Comparison of ENCODE assay signal across 7 mouse cellular contexts in genomic region chr19:29683844-29684540, GRCm38 (mm10). TPM values are rescaled to one million over a fixed set of nuclear protein-coding genes. Genes with fewer than 3 reads are reported as not detected.
DNase-seq lines count a peak whose midpoint lies in the region; ATAC-seq and TF ChIP-seq lines count a peak whose summit lies in the region.

No protein-coding gene starts in this region.

- ATAC-seq in Patski: peak; percentile 57
- peak; percentile 57; the same call in 1 of the 2 replicates for ATAC-seq in forebrain, embryonic 12.5 days (ENCODE audit: low FRiP score)
- ATAC-seq in megakaryocyte-erythroid progenitor cell, adult 5-6 weeks (replicated peaks; ENCODE audit: low FRiP score, low TSS enrichment, poor library complexity, severe bottlenecking): peak; percentile 87

- TF ChIP-seq CTCF in Patski (IDR thresholded peaks at IDR 0.05): peak; percentile 76

- no peaks in the 10 kb centered on the region for H3K4me1 ChIP-seq in forebrain, embryonic 12.5 days
- no peaks in the 10 kb centered on the region for H3K4me1 ChIP-seq in hindbrain, embryonic 10.5 days (replicated peaks)

- in situ Hi-C loops in Patski (cut with MboI; ENCODE audit: low pct_unique_long_range_greater_than_20kb): loop anchor here (25.0 kb wide), 1 partner anchor 303 kb away; no protein-coding TSS in a partner anchor

- H3K36me3 ChIP-seq in forebrain, embryonic 12.5 days (replicated peaks): no peaks in the 10 kb centered on the region
- H3K36me3 ChIP-seq in hindbrain, embryonic 10.5 days: no peaks in the 10 kb centered on the region

- DNase-seq in Patski (ENCODE audit: low read depth, low spot score): no peak
- peak; percentile 54 for DNase-seq in c-Kit-negative CD71-positive TER-119-positive erythroid progenitor cells, embryonic 14.5 days (ENCODE audit: low read depth, low spot score)
- peak; percentile 71 for DNase-seq in hindbrain, embryonic 10.5 days (ENCODE audit: low spot score)
- peak; percentile 78 to 96 for DNase-seq in layer of hippocampus, postnatal 25 days (ENCODE audit: extremely low spot score in 1 of 2, low spot score in 1 of 2)
- peak; percentile 51 to 71 for DNase-seq in right cerebral cortex, postnatal 36 days (ENCODE audit: low spot score in 2 of 2)

- CTCF ChIA-PET in Patski (lab: Charles Lee): interaction anchor here (0.8 to 3.5 kb wide), 11 partner anchors 8 to 298 kb away, joined by 3 to 34 read pairs (median 4); no protein-coding TSS in a partner anchor

- H3K4me2 ChIP-seq in forebrain, embryonic 12.5 days: no peak overlapping the region

- POLR2A ChIA-PET in Patski (lab: Charles Lee): interaction anchor here (0.6 to 1.4 kb wide), 3 partner anchors 12 to 137 kb away, joined by 3 to 4 read pairs (median 4); no protein-coding TSS in a partner anchor

- no peaks in the 10 kb centered on the region for H3K9me3 ChIP-seq in forebrain, embryonic 12.5 days
- H3K9me3 ChIP-seq in hindbrain, embryonic 10.5 days: peaks cover 18% of the 10 kb centered on the region

- H3K27me3 ChIP-seq in Patski: no peaks in the 10 kb centered on the region
- no peaks in the 10 kb centered on the region for H3K27me3 ChIP-seq in forebrain, embryonic 12.5 days
- no peaks in the 10 kb centered on the region for H3K27me3 ChIP-seq in hindbrain, embryonic 10.5 days (ENCODE audit: insufficient read depth, poor library complexity, severe bottlenecking)

- no peak overlapping the region for H3K27ac ChIP-seq in forebrain, embryonic 12.5 days
- H3K27ac ChIP-seq in hindbrain, embryonic 10.5 days: no peak overlapping the region

- WGBS in forebrain, embryonic 12.5 days: 53% methylated on average over 16 of the region's 16 CpGs
- 54% methylated on average over 16 of the region's 16 CpGs for WGBS in hindbrain, embryonic 10.5 days

- no peak overlapping the region for H3K4me3 ChIP-seq in forebrain, embryonic 12.5 days (replicated peaks)
- H3K4me3 ChIP-seq in hindbrain, embryonic 10.5 days: no peak overlapping the region

- H3K9ac ChIP-seq in forebrain, embryonic 12.5 days: no peak overlapping the region

RNA-seq across cellular contexts. Expression of gene Mlana, which starts 13.6 kb away (rescaled TPM):
- 0.31 TPM for polyA plus RNA-seq in Patski (2021)
- not detected in 2 replicates for polyA plus RNA-seq in forebrain, embryonic 12.5 days (2016; fragmentation: Nextera tagmentation; extraction: Ambion mirVana)
- 0.26 and 0.60 TPM in 2 replicates for polyA plus RNA-seq in hindbrain, embryonic 10.5 days (2016; fragmentation: Nextera tagmentation; extraction: Ambion mirVana)
- under 1 TPM in 1 of 2 experiments, not detected in 1; 0.62 TPM for total RNA-seq in layer of hippocampus, postnatal 25 days (2021)
- not detected in 2 replicates for total RNA-seq in megakaryocyte-erythroid progenitor cell, adult 5-6 weeks (2014; fragmentation: Nextera tagmentation)
- not detected in 2 replicates for total RNA-seq in megakaryocyte-erythroid progenitor cell, adult 5-6 weeks (2017)

RNA-seq across cellular contexts. Expression of gene Ermp1, which starts 35.8 kb away (rescaled TPM):
- polyA plus RNA-seq in Patski (2021): 94.4 TPM
- 13.5 and 14.6 TPM in 2 replicates for polyA plus RNA-seq in forebrain, embryonic 12.5 days (2016; fragmentation: Nextera tagmentation; extraction: Ambion mirVana)
- polyA plus RNA-seq in hindbrain, embryonic 10.5 days (2016; fragmentation: Nextera tagmentation; extraction: Ambion mirVana): 12.8 and 16.1 TPM in 2 replicates
- total RNA-seq in layer of hippocampus, postnatal 25 days (2021): 10 to 100 TPM; 56.1 to 59.3 TPM
- total RNA-seq in megakaryocyte-erythroid progenitor cell, adult 5-6 weeks (2014; fragmentation: Nextera tagmentation): 19.9 and 31.0 TPM in 2 replicates
- 27.8 and 31.1 TPM in 2 replicates for total RNA-seq in megakaryocyte-erythroid progenitor cell, adult 5-6 weeks (2017)
